Mouse (Mus musculus): ENCODE measurements at regions not wholly inside any gene's neighbourhood (a gene's known extent, or its start where the extent isn't known, plus 50 kb on each side); places are given as distances from the start of the nearest gene placed in this dataset.

GRCm38 (mm10) chr6:144870949-144871348 lies 89.2 kb upstream of the Sox5 start:
- DNase-seq (ENCODE audit: low read depth, low spot score): no peak
- Histone ChIP-seq H3K9me3 (replicated peaks; ENCODE audit: insufficient read depth, low read length) (no peaks in the 10 kb centered on the region), H3K36me3 (ENCODE audit: control insufficient read depth in 1 of 2, insufficient read depth in 2 of 2, low read length in 2 of 2) (no peaks in the 10 kb centered on the region), H3K9ac (ENCODE audit: control insufficient read depth, low read depth, low read length, poor library complexity, severe bottlenecking) (no peak overlapping the region), H3K4me1 (ENCODE audit: control insufficient read depth in 1 of 2, insufficient read depth in 2 of 2, low read length in 2 of 2) (no peaks in the 10 kb centered on the region), H3K4me3 (ENCODE audit: control insufficient read depth in 1 of 2, insufficient read depth in 1 of 2, low read depth in 2 of 2, low read length in 2 of 2) (no peak overlapping the region), H3K27me3 (ENCODE audit: control insufficient read depth in 1 of 2, insufficient read depth in 2 of 2, low read length in 2 of 2) (no peaks in the 10 kb centered on the region), H3K79me2 (ENCODE audit: control insufficient read depth, insufficient read depth, low read length, poor library complexity) (no peaks in the 10 kb centered on the region), H3K27ac (ENCODE audit: control insufficient read depth, low read depth, low read length) (no peak overlapping the region)
- TF ChIP-seq MYB (IDR thresholded peaks at IDR 0.05; ENCODE audit: low read depth, low read length): no peak
- no peak for TF ChIP-seq USF1 (IDR thresholded peaks at IDR 0.05; ENCODE audit: low read depth, low read length)
- no peak for TF ChIP-seq RAD21 (IDR thresholded peaks at IDR 0.05; ENCODE audit: low read depth, low read length)
- TF ChIP-seq ZC3H11A (IDR thresholded peaks at IDR 0.05; ENCODE audit: low read depth, low read length): no peak
- no peak for TF ChIP-seq JUND (IDR thresholded peaks at IDR 0.05; ENCODE audit: low read depth, low read length)
- no peak for TF ChIP-seq ELF1 (IDR thresholded peaks at IDR 0.05; ENCODE audit: low read depth, low read length)
- TF ChIP-seq SIN3A (IDR thresholded peaks at IDR 0.05; ENCODE audit: low read length): no peak
- TF ChIP-seq TBP (IDR thresholded peaks at IDR 0.05; ENCODE audit: low read depth, low read length): no peak
- no peak for TF ChIP-seq POLR2AphosphoS2 (IDR thresholded peaks at IDR 0.05; ENCODE audit: low read length)
- no peak for TF ChIP-seq CHD1 (IDR thresholded peaks at IDR 0.05; ENCODE audit: low read depth, low read length)
- no peak for TF ChIP-seq E2F4 (IDR thresholded peaks at IDR 0.05; ENCODE audit: borderline replicate concordance, low read depth, low read length)
- no peak for TF ChIP-seq MXI1 (IDR thresholded peaks at IDR 0.05; ENCODE audit: low read depth, low read length)
- TF ChIP-seq ZNF384 (IDR thresholded peaks at IDR 0.05; ENCODE audit: low read depth, low read length): no peak
- no peak for TF ChIP-seq RCOR1 (IDR thresholded peaks at IDR 0.05; ENCODE audit: low read depth, low read length)
- TF ChIP-seq MAX (IDR thresholded peaks at IDR 0.05; ENCODE audit: low read length): no peak
- TF ChIP-seq ETS1 (IDR thresholded peaks at IDR 0.05; ENCODE audit: low read depth, low read length): no peak
- no peak for TF ChIP-seq HCFC1 (IDR thresholded peaks at IDR 0.05; ENCODE audit: low read depth, low read length)
- no peak for TF ChIP-seq TAL1 (IDR thresholded peaks at IDR 0.05; ENCODE audit: low read length)
- no peak for TF ChIP-seq GATA1 (IDR thresholded peaks at IDR 0.05; ENCODE audit: low read depth, low read length)

DNA sequence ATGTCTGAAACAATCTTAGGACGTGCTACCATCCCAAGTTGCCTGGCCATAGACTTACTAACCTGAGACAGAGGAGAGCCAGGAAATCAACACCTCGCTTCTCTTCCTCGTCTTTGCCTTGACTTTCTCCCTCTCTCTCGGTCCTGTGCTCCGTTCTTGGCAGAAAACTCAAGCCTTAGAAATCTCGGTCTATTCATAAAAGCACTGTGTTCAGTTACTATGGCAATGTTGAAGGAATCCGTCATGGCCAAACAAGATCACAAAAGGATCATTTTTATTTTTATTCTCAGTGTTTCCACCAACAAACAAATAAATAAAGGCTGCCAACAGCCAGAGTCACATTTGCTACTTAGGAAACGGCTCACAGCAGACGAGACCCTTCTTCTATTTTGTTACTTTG lies 85.6 kb upstream of the Sox5 start:
- no peaks in the 10 kb centered on the region for H3K27me3 ChIP-seq (ENCODE audit: control insufficient read depth in 1 of 2, insufficient read depth in 2 of 2, low read length in 2 of 2)
- TF ChIP-seq ETS1 (IDR thresholded peaks at IDR 0.05; ENCODE audit: low read depth, low read length): no peak
- no peak for TF ChIP-seq UBTF (IDR thresholded peaks at IDR 0.05; ENCODE audit: borderline replicate concordance, insufficient read depth, low read depth, low read length)
- no peak for TF ChIP-seq USF2 (IDR thresholded peaks at IDR 0.05; ENCODE audit: borderline replicate concordance in 1 of 2, insufficient read depth in 1 of 2, low read depth in 1 of 2, low read length in 2 of 2)
- no peak for TF ChIP-seq ELF1 (IDR thresholded peaks at IDR 0.05; ENCODE audit: low read depth, low read length)
- no peak for TF ChIP-seq MYB (IDR thresholded peaks at IDR 0.05; ENCODE audit: low read depth, low read length)
- TF ChIP-seq CHD2 (IDR thresholded peaks at IDR 0.05; ENCODE audit: low read length): no peak
- TF ChIP-seq USF1 (IDR thresholded peaks at IDR 0.05; ENCODE audit: low read depth, low read length): no peak
- no peak overlapping the region for H3K27ac ChIP-seq (ENCODE audit: control insufficient read depth, low read depth, low read length)
- H3K9me3 ChIP-seq (replicated peaks; ENCODE audit: insufficient read depth, low read length): no peaks in the 10 kb centered on the region
- DNase-seq (ENCODE audit: low read depth, low spot score): no peak
- H3K4me1 ChIP-seq (ENCODE audit: control insufficient read depth in 1 of 2, insufficient read depth in 2 of 2, low read length in 2 of 2): no peaks in the 10 kb centered on the region
- no peaks in the 10 kb centered on the region for H3K79me2 ChIP-seq (ENCODE audit: control insufficient read depth, insufficient read depth, low read length, poor library complexity)
- no peaks in the 10 kb centered on the region for H3K36me3 ChIP-seq (ENCODE audit: control insufficient read depth in 1 of 2, insufficient read depth in 2 of 2, low read length in 2 of 2)
- H3K4me3 ChIP-seq (ENCODE audit: control insufficient read depth in 1 of 2, insufficient read depth in 1 of 2, low read depth in 2 of 2, low read length in 2 of 2): no peak overlapping the region
- H3K9ac ChIP-seq (ENCODE audit: control insufficient read depth, low read depth, low read length, poor library complexity, severe bottlenecking): no peak overlapping the region
